Mouse (Mus musculus) liver, postnatal 0 days (tissue): ENCODE data around the gene Tango2. TPM values are rescaled to one million over a fixed set of nuclear protein-coding genes. Genes with fewer than 3 reads are reported as not detected.

Experiments used
- ATAC-seq: fragments of 200-750 bp; cut with Nextera tagmentation; 2 replicates; pipeline ENCODE4 v1.8.0; 2017; ENCODE audit warnings: mild to moderate bottlenecking, moderate library complexity
- DNase-seq: peaks from one replicate; pipeline ENCODE4 v3.0.0-alpha.2; 2016
- H3K27ac ChIP-seq: fragments of 300-500 bp; sonication (generic); 2 replicates; pipeline ENCODE4 v1.5.1; 2014; ENCODE audit warnings: antibody characterized with exemption, moderate library complexity, mild to moderate bottlenecking, low read depth
- H3K27me3 ChIP-seq: fragments of 300-500 bp; sonication (generic); 2 replicates; pipeline ENCODE4 v1.6.1; 2014; ENCODE audit warnings: low read length, control low read depth, mixed read lengths; ENCODE audit not compliant: insufficient read depth
- H3K36me3 ChIP-seq: fragments of 300-500 bp; sonication (generic); replicated peaks from 2 replicates; pipeline ENCODE4 v1.6.1; 2014; ENCODE audit warnings: mild to moderate bottlenecking, control low read depth, low read length, moderate library complexity, mixed read lengths; ENCODE audit not compliant: insufficient read depth
- H3K4me1 ChIP-seq: fragments of 300-500 bp; sonication (generic); 2 replicates; pipeline ENCODE4 v1.6.1; 2014; ENCODE audit warnings: antibody characterized with exemption, mild to moderate bottlenecking, control low read depth; ENCODE audit not compliant: insufficient read depth
- H3K4me2 ChIP-seq: fragments of 300-500 bp; sonication (generic); 2 replicates; pipeline ENCODE4 v1.6.1; 2014; ENCODE audit warnings: low read depth, mild to moderate bottlenecking, low read length, moderate library complexity, mixed read lengths
- H3K4me3 ChIP-seq: fragments of 300-500 bp; sonication (generic); 2 replicates; pipeline ENCODE4 v1.5.1; 2014; ENCODE audit warnings: low read depth, low read length
- H3K9ac ChIP-seq: fragments of 300-500 bp; sonication (generic); replicated peaks from 2 replicates; pipeline ENCODE4 v1.6.1; 2014; ENCODE audit warnings: mild to moderate bottlenecking, moderate library complexity
- H3K9me3 ChIP-seq: fragments of 300-500 bp; sonication (generic); 2 replicates; pipeline ENCODE4 v1.6.1; 2016; ENCODE audit warnings: mild to moderate bottlenecking, control low read depth, low read length, mixed read lengths
- CTCF ChIP-seq: sonication (generic); IDR thresholded peaks from 2 replicates; pipeline ENCODE4 v1.5.1; 2016; ENCODE audit warnings: antibody characterized with exemption, low read depth
- EP300 ChIP-seq: IDR thresholded peaks from 2 replicates; pipeline ENCODE4 v1.6.1; 2016; ENCODE audit warnings: antibody characterized with exemption, low read depth, mild to moderate bottlenecking
- WGBS: fragments of 180-500 bp; shearing (Covaris S2); extraction: QIAGEN DNeasy Blood & Tissue Kit; methylation state at CpG from one replicate; pipeline ENCODE4 v1.1.7; 2014; ENCODE audit not compliant: insufficient replicate concordance; 5-methylcytosine and 5-hydroxymethylcytosine counted together
- polyA plus RNA-seq: library from polyadenylated mRNA; unstranded; fragments of >200 nt; fragmentation: Nextera tagmentation; extraction: Ambion mirVana; gene quantifications from 2 replicates; pipeline ENCODE4 v1.2.1, GENCODE M21; 2015

Gene Tango2
- polyA plus RNA-seq, 1 experiment from 2014 or later: 61.1 TPM

- no peaks in the 10 kb centered on the region for H3K9me3 ChIP-seq
Measured at GRCm38 (mm10) chr16:18388583-18389435, 40.9 kb upstream of the Tango2 start.

GRCm38 (mm10) chr16:18387704-18388582 is 40.0 kb upstream of the Tango2 start:
- 27% methylated on average over 5 of the region's 7 CpGs for WGBS
- peaks cover 42% of the 10 kb centered on the region for H3K4me1 ChIP-seq
- no peaks in the 10 kb centered on the region for H3K27me3 ChIP-seq
- H3K36me3 ChIP-seq: no peaks in the 10 kb centered on the region
- peak overlapping the region; percentile 42 for H3K4me2 ChIP-seq
- no peak overlapping the region for H3K4me3 ChIP-seq
- no peaks in the 10 kb centered on the region for H3K9me3 ChIP-seq
- H3K27ac ChIP-seq: peak overlapping the region; percentile 85
- DNase-seq (peak; percentile 59), ATAC-seq (peak; percentile 54)
- no peak for TF ChIP-seq CTCF
- TF ChIP-seq EP300: 0 out of 2 replicates have a peak, but pooled peaks have one; percentile 37
- H3K9ac ChIP-seq: no peak overlapping the region

More at GRCm38 (mm10) chr16:18388583-18389435, 40.9 kb upstream of the Tango2 start:
- no peak for TF ChIP-seq EP300
- TF ChIP-seq CTCF: no peak
- no peak for ATAC-seq
- no peaks in the 10 kb centered on the region for H3K27me3 ChIP-seq
- H3K4me2 ChIP-seq: no peak overlapping the region
- peak; percentile 22 for DNase-seq
- no peak overlapping the region for H3K9ac ChIP-seq
- H3K4me1 ChIP-seq: peaks cover 50% of the 10 kb centered on the region
- H3K4me3 ChIP-seq: no peak overlapping the region
- no peaks in the 10 kb centered on the region for H3K36me3 ChIP-seq
- 78% methylated on average over 14 of the region's 14 CpGs for WGBS
- peak overlapping the region; percentile 85 for H3K27ac ChIP-seq

- ATAC-seq: no peak
- no peaks in the 10 kb centered on the region for H3K27me3 ChIP-seq
- H3K4me3 ChIP-seq: no peak overlapping the region
- H3K9me3 ChIP-seq: no peaks in the 10 kb centered on the region
- peaks cover 34% of the 10 kb centered on the region for H3K4me1 ChIP-seq
- H3K9ac ChIP-seq: no peak overlapping the region
- peak overlapping the region; percentile 53 for H3K27ac ChIP-seq
- WGBS: 50% methylated on average over 3 of the region's 3 CpGs
- DNase-seq: peak; percentile 11
- no peaks in the 10 kb centered on the region for H3K36me3 ChIP-seq
- H3K4me2 ChIP-seq: no peak overlapping the region
- TF ChIP-seq EP300: no peak
- no peak for TF ChIP-seq CTCF
Measured at GRCm38 (mm10) chr16:18386972-18387371, 39.1 kb upstream of the Tango2 start.

GRCm38 (mm10) chr16:18386451-18386850 is 38.5 kb upstream of the Tango2 start:
- H3K27ac ChIP-seq: no peak overlapping the region
- 75% methylated on average over 7 of the region's 7 CpGs for WGBS
- H3K9me3 ChIP-seq: no peaks in the 10 kb centered on the region
- ATAC-seq (no peak), DNase-seq (peak; percentile 15)
- H3K27me3 ChIP-seq: no peaks in the 10 kb centered on the region
- H3K4me2 ChIP-seq: no peak overlapping the region
- no peak for TF ChIP-seq EP300
- TF ChIP-seq CTCF: no peak
- H3K9ac ChIP-seq: no peak overlapping the region
- H3K4me3 ChIP-seq: no peak overlapping the region
- no peaks in the 10 kb centered on the region for H3K36me3 ChIP-seq
- H3K4me1 ChIP-seq: peaks cover 29% of the 10 kb centered on the region

GRCm38 (mm10) chr16:18385411-18385810 is 37.5 kb upstream of the Tango2 start:
- no peaks in the 10 kb centered on the region for H3K27me3 ChIP-seq
- WGBS: 81% methylated on average over 5 of the region's 5 CpGs
- H3K27ac ChIP-seq: no peak overlapping the region
- no peak for TF ChIP-seq CTCF
- TF ChIP-seq EP300: no peak
- H3K4me2 ChIP-seq: no peak overlapping the region
- no peak overlapping the region for H3K9ac ChIP-seq
- DNase-seq (no peak), ATAC-seq (no peak)
- H3K4me3 ChIP-seq: no peak overlapping the region
- no peaks in the 10 kb centered on the region for H3K9me3 ChIP-seq
- H3K36me3 ChIP-seq: no peaks in the 10 kb centered on the region
- H3K4me1 ChIP-seq: peaks cover 23% of the 10 kb centered on the region

- Histone ChIP-seq H3K9me3 (no peaks in the 10 kb centered on the region), H3K36me3 (no peaks in the 10 kb centered on the region), H3K27me3 (no peaks in the 10 kb centered on the region), H3K27ac (no peak overlapping the region), H3K4me1 (peaks cover 23% of the 10 kb centered on the region), H3K9ac (no peak overlapping the region), H3K4me3 (no peak overlapping the region), H3K4me2 (no peak overlapping the region)
- ATAC-seq: no peak
- no peak for TF ChIP-seq CTCF
- TF ChIP-seq EP300: no peak
- WGBS: 88% methylated on average over 8 of the region's 8 CpGs
- no peak for DNase-seq
Measured at GRCm38 (mm10) chr16:18384659-18385058, 36.8 kb upstream of the Tango2 start.
